Mouse (Mus musculus): ENCODE measurements around the gene Pkhd1.
"Not testable (repeated sequence)": the region's sequence is repeated elsewhere in the genome, so short reads cannot be mapped to it uniquely, and the experiment has no call there.

Pkhd1 gene

GRCm38 (mm10) chr1:20486087-20486486 is 131.8 kb downstream of the Pkhd1 start:
- no peak for DNase-seq (ENCODE audit: low spot score)

GRCm38 (mm10) chr1:20481843-20482242 is 136.0 kb downstream of the Pkhd1 start:
- DNase-seq (ENCODE audit: low spot score): no peak

DNA sequence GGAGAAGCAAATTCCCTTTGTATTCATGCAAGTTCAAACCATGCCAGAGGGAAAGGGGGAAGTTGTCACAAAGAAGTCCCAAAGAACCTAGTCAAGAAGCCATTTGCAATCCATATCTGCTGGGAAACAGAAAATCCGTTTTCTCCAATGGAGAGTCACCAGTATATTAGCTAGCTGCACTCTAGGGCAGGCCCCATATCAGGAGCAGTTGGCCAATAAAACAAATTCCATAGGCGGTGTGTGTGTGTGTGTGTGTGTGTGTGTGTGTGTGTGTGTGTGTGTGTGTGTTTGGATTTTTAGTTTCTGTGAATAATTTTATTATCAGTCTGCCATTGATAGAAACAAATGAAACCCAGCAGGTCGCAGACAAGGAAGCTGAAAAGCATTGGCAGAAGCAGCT is 139.2 kb downstream of the Pkhd1 start:
- no peak for DNase-seq (ENCODE audit: low spot score)

GRCm38 (mm10) chr1:20478266-20478659 is 139.6 kb downstream of the Pkhd1 start:
- no peak for DNase-seq (ENCODE audit: low spot score)

GRCm38 (mm10) chr1:20477561-20478265 is 140.2 kb downstream of the Pkhd1 start:
- no peak for DNase-seq (ENCODE audit: low spot score)

- DNase-seq (ENCODE audit: low spot score): no peak
Measured at GRCm38 (mm10) chr1:20470770-20471169, 147.1 kb downstream of the Pkhd1 start.

- no peak for DNase-seq (ENCODE audit: low spot score)
Measured at GRCm38 (mm10) chr1:20470317-20470716, 147.5 kb downstream of the Pkhd1 start.

- DNase-seq (ENCODE audit: low spot score): no peak
Measured at GRCm38 (mm10) chr1:20466481-20466880, 151.4 kb downstream of the Pkhd1 start.

DNA sequence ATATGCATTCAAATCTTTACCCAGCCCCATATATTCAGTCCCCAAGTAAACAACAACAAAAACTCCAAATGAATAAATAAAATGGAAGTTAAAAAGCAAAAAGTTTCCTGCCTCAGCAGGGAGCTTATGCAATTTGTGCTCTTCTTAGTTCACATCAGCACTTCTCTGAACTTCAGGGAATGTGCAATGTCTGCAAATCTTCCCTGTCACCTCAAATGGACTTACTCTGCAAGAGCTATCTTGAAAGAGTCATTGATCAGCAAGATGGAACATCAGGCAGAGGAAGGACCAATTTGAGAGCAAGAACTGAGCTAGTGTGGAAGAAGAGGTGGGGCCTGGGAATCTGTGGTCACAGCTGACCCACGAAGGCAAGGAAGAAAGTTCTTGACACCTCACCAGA is 163.2 kb downstream of the Pkhd1 start:
- DNase-seq (ENCODE audit: low spot score): no peak

DNA sequence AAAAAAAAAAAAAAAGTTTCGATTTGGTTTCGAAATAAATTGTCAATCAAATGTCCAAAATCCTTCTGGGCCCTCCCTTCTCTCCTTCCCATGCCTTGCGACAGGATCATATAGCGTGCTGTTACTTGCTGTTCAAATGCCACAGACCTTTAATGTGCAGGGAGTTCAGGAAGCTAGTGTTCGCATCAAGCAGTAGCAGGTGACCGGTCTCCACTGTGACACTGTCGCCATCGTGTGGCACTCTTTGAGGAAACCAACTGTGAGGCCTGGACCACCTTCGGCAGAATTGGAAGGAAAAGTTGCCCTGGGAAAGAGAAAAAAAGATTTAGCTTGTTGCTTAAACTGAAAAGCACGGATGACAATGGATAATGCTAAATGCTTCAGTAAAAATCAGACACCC is 167.8 kb downstream of the Pkhd1 start:
- no peak for DNase-seq (ENCODE audit: low spot score)

- DNase-seq (ENCODE audit: low spot score): not testable (repeated sequence)
Measured at GRCm38 (mm10) chr1:20432026-20432425, 185.8 kb downstream of the Pkhd1 start.

- DNase-seq (ENCODE audit: low spot score): no peak
Measured at GRCm38 (mm10) chr1:20429056-20429394, 188.8 kb downstream of the Pkhd1 start.

- no peak for DNase-seq (ENCODE audit: low spot score)
Measured at GRCm38 (mm10) chr1:20428370-20429055, 189.4 kb downstream of the Pkhd1 start.

DNA sequence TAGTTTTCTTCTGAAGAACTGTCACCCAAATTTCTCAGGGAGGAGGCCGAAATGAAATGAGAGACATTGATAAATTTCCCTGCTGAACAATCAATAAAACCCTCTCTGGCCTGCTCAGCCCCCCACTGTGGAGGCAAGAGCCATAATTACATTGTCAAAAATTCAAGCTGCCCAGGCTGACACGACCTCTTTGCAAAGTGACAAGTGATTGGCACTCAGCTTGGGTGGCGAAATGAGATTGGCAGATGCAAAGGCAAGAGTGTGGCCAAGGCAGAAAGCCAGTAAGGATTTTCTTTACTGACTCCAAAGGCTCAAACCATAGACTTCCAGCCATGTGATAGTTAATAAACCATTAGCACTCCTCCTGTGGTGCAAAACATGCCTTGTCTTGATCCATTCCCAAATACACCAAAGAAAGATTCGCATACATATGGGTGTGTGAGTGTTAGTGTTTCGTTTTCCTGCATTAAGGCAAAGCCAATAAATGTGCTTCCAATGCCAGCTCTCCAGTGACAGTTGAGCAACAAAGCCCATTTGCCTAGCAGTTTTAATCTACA is 208.4 kb downstream of the Pkhd1 start:
- no peak for DNase-seq (ENCODE audit: low spot score)

GRCm38 (mm10) chr1:20398319-20398718 is 219.5 kb downstream of the Pkhd1 start:
- DNase-seq (ENCODE audit: low spot score): no peak

GRCm38 (mm10) chr1:20364437-20364836 is 253.4 kb downstream of the Pkhd1 start:
- DNase-seq (ENCODE audit: low spot score): no peak

DNA sequence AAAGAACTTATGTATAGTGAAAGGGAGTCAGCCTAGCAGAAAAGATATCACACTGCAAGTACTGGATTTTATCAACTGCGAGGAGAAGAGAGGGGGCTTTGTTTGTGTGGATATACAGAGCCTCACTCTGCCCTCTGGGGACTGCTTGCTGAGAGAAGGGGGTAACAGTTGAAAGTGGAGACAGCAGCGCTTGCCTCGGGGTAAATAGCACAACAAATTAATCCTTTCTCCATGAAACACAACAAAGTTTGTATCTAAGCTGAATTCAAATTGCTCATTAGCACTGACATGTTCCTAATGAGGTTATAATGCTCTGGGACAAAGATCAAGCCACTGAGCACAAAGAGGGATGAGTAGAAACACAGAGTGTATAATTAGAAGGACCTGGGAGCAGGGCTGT is 273.2 kb downstream of the Pkhd1 start:
- no peak for DNase-seq (ENCODE audit: low spot score)

- DNase-seq (ENCODE audit: low spot score): no peak
Measured at GRCm38 (mm10) chr1:20311485-20311884, 306.4 kb downstream of the Pkhd1 start.

- no peak for DNase-seq (ENCODE audit: low spot score)
Measured at GRCm38 (mm10) chr1:20310925-20311324, 306.9 kb downstream of the Pkhd1 start.

GRCm38 (mm10) chr1:20306116-20306515 is 311.7 kb downstream of the Pkhd1 start:
- DNase-seq (ENCODE audit: low spot score): no peak

DNA sequence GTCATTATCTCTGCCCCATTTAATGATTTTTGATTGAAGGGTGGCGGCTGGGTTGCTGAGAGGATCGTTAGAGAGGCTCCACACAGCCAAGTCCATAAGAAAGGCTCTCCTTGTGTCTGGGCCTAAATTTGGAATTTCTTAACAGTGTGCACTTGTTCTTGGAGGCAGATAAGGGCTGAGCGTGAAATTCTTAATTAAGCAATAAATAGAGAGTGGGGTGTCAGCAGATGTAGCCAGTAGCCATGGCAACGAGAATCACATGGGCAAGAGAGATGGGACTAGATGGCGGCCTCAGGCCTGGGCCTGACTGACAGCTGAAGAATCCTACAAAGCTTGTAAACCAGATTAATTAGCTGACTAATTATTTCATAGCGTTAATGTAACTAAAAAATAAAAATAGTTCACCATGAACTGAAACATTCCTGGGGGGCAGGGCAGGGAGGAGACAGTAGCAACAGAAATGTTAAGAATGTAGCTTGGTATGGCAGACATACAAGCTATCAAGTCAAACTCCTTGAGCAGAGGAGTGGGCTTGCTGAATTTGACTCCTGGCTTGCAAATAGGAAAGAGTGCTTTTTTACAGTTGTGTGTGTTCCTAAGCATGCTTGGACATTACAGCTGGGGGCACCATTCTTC is 314.8 kb downstream of the Pkhd1 start:
- DNase-seq (ENCODE audit: low spot score): no peak

GRCm38 (mm10) chr1:20302187-20302942 is 315.5 kb downstream of the Pkhd1 start:
- DNase-seq (ENCODE audit: low spot score): no peak
